Mouse (Mus musculus) liver, embryonic 11.5 days (tissue): ENCODE measurements around the gene Dab1. TPM values are rescaled to one million over a fixed set of nuclear protein-coding genes. Genes with fewer than 3 reads are reported as not detected.

Source experiments
- ATAC-seq: fragments of 200-750 bp; cut with Nextera tagmentation; replicated peaks from 2 replicates; pipeline ENCODE4 v1.8.0; 2017; ENCODE audit warnings: moderate number of reproducible peaks, mild to moderate bottlenecking, moderate TSS enrichment, moderate library complexity; ENCODE audit not compliant: low FRiP score
- DNase-seq: peaks from one replicate; pipeline ENCODE4 v3.0.0-alpha.2; 2017; ENCODE audit warnings: low spot score
- H3K27ac ChIP-seq: fragments of 300-500 bp; sonication (generic); 2 replicates; pipeline ENCODE4 v1.5.1; 2014; ENCODE audit warnings: mild to moderate bottlenecking, low read depth, low read length, control low read depth
- H3K27me3 ChIP-seq: fragments of 300-500 bp; sonication (generic); replicated peaks from 2 replicates; pipeline ENCODE4 v1.6.1; 2014; ENCODE audit warnings: low read length, mixed read lengths; ENCODE audit not compliant: control insufficient read depth, insufficient read depth
- H3K36me3 ChIP-seq: fragments of 300-500 bp; sonication (generic); 2 replicates; pipeline ENCODE4 v1.6.1; 2014; ENCODE audit warnings: mild to moderate bottlenecking, low read length, moderate library complexity, mixed read lengths; ENCODE audit not compliant: control insufficient read depth, insufficient read depth
- H3K4me1 ChIP-seq: fragments of 300-500 bp; sonication (generic); replicated peaks from 2 replicates; pipeline ENCODE4 v1.6.1; 2014; ENCODE audit warnings: low read length, mixed read lengths; ENCODE audit not compliant: control insufficient read depth, insufficient read depth
- H3K4me2 ChIP-seq: fragments of 300-500 bp; sonication (generic); 2 replicates; pipeline ENCODE4 v1.6.1; 2014; ENCODE audit warnings: mild to moderate bottlenecking, control low read depth, moderate library complexity
- H3K4me3 ChIP-seq: fragments of 300-500 bp; sonication (generic); 2 replicates; pipeline ENCODE4 v1.5.1; 2014; ENCODE audit warnings: low read depth, low read length, control low read depth
- H3K9ac ChIP-seq: fragments of 300-500 bp; sonication (generic); 2 replicates; pipeline ENCODE4 v1.6.1; 2014; ENCODE audit warnings: low read depth, low read length, control low read depth
- H3K9me3 ChIP-seq: fragments of 300-500 bp; sonication (generic); 2 replicates; pipeline ENCODE4 v1.6.1; 2016; ENCODE audit warnings: low read length, inconsistent platforms, mixed read lengths; ENCODE audit not compliant: control insufficient read depth
- WGBS: fragments of 180-500 bp; shearing (Covaris S2); extraction: QIAGEN DNeasy Blood & Tissue Kit; methylation state at CpG from one replicate; pipeline ENCODE4 v1.1.7; 2014; 5-methylcytosine and 5-hydroxymethylcytosine counted together
- polyA plus RNA-seq: library from polyadenylated mRNA; unstranded; fragments of >200 nt; fragmentation: Nextera tagmentation; extraction: Ambion mirVana; gene quantifications from 2 replicates; pipeline ENCODE4 v1.2.1, GENCODE M21; 2014

The Dab1 gene
- polyA plus RNA-seq, 1 experiment from 2014 or later = 1.8 TPM

DNA sequence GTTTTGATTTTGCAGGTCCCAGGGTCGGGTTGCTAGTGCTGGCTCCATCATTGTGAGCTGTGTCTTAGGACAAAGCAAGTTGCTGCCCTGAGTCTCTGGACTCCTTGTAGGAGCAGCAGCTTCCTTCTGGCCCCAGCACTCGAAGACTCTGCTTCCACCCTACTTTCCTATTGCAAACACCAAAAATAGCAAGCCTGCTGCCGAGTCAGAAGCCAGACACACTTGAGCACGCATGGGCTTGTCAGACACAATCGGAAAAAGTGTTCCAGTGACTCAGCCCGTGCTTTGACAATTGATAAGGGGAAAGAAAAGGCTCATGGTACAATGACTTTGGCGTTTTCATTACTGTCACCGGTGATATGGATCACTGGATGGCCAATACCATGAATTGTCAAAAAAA, 1110.0 kb downstream of the Dab1 start:
- no peak overlapping the region for H3K4me3 ChIP-seq
- no peak overlapping the region for H3K4me2 ChIP-seq
- no peak for DNase-seq
- WGBS = 63% methylated on average over 8 of the region's 8 CpGs
- no peak overlapping the region for H3K9ac ChIP-seq
- ATAC-seq = no peak
- H3K27me3 ChIP-seq = no peaks in the 10 kb centered on the region
- no peaks in the 10 kb centered on the region for H3K36me3 ChIP-seq
- H3K27ac ChIP-seq = no peak overlapping the region
- no peaks in the 10 kb centered on the region for H3K4me1 ChIP-seq
- H3K9me3 ChIP-seq = no peaks in the 10 kb centered on the region

DNA sequence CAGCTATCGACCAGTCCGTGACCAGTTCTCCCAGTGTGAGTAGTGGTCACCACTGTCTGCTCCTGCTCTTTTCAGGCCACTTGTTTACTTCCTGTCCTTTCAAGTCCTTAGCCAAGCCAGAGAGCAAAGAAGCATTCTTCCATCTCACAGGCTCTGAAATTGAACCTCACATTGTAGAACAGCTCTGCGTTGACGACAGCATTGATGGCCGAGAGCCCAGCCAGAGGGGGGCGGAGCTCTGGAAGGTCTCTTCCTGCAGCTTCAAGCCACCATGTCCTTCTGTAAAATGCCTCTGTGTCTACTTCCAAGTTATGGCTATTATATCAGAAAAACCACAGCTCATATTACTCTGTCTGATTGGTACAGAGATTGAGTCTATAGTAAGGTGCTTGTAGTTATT, 1127.3 kb downstream of the Dab1 start:
- ATAC-seq = no peak
- Histone ChIP-seq H3K4me2 (no peak overlapping the region), H3K4me1 (no peaks in the 10 kb centered on the region), H3K36me3 (no peaks in the 10 kb centered on the region), H3K27ac (no peak overlapping the region), H3K9ac (no peak overlapping the region), H3K9me3 (no peaks in the 10 kb centered on the region), H3K27me3 (no peaks in the 10 kb centered on the region), H3K4me3 (no peak overlapping the region)
- WGBS = 55% methylated on average over 6 of the region's 6 CpGs
- DNase-seq = no peak

DNA sequence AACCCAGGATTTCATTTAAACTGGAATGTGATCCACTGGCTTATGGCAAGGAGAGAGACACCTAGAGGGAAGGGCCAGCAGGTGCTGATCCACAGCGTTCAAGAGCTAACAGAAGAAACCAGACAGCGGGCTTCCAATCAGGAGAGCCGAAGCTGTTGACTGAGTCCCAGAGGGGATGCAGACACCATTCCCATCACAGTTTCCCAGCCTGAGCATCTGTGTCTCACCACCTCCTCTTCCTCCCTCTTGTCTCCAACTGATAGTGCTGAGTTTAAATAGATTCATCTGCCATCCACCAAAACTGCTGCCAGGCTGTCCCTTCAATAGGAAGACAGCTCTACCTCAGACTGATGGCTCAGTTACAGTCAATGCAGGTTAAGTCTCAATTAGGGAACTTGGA, 1134.9 kb downstream of the Dab1 start:
- ATAC-seq = no peak
- 67% methylated on average over 3 of the region's 3 CpGs for WGBS

DNA sequence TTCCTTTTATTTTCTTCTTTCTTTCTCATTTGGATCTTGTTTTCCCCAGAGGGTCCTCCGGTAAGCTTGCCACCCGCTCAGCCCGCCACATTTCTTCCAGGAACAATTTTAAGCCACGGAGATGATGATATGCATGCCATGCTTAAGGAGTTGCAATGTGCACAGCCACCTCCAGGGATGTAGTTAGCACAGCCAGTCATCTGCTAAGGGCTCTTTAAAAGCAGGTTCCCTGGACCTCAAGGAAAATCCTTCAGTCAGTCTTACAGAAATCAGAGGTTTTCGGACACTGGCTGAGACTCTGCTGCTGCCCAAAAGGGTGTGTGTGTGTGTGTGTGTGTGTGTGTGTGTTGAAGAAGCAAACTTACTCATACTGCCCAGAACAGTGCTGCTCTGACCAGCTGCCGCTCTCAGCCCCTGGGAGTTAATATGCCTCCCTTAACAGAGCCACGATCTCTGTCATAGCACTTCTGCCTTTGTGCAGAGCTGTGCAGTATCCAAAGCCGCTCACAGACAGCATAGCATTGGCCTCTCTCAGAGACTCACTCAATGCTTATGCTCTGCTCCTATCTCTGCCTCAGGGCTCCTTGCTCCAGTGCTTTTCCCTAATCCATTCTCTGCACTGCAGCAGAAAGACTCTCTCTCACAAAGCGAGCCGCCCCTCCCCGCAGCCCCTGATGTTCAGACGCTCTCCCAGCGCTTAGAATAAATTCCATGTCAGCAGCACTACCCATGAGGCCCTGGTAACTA, 1141.9 kb downstream of the Dab1 start:
- WGBS = 77% methylated on average over 13 of the region's 13 CpGs
- H3K9me3 ChIP-seq = no peaks in the 10 kb centered on the region
- H3K9ac ChIP-seq = no peak overlapping the region
- no peak overlapping the region for H3K4me3 ChIP-seq
- ATAC-seq (no peak), DNase-seq (no peak)
- H3K4me1 ChIP-seq = no peaks in the 10 kb centered on the region
- no peaks in the 10 kb centered on the region for H3K36me3 ChIP-seq
- no peaks in the 10 kb centered on the region for H3K27me3 ChIP-seq
- H3K4me2 ChIP-seq = no peak overlapping the region
- no peak overlapping the region for H3K27ac ChIP-seq

More for the DNA sequence above, 1134.9 kb downstream of the Dab1 start:
- Histone ChIP-seq H3K27me3 (no peaks in the 10 kb centered on the region), H3K9ac (no peak overlapping the region), H3K27ac (no peak overlapping the region), H3K4me3 (no peak overlapping the region), H3K4me2 (no peak overlapping the region), H3K4me1 (no peaks in the 10 kb centered on the region), H3K9me3 (no peaks in the 10 kb centered on the region), H3K36me3 (no peaks in the 10 kb centered on the region)
- no peak for DNase-seq

DNA sequence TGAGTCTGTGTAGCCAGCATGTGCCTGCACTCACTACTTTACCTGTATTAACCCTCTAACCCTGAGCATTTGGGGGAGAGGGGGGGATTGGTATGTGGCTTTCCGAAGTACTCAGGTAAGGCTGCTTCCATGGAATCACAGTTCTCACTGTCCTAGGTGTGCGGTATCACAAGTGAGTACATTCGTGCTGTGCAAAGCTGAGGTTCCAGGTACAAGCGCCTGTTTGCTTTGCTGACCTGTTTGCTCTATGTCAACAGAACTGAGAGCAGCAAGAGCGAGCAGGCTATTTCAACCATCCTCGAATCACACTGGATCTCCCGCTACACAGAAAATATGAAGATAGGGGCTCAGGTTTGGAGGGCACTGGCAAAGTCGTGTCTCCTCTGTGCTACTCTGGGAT, 1146.9 kb downstream of the Dab1 start, which contains the start of gene C8b:
C8b (plus strand) TSS at position 253 of the 400 bp plus-strand sequence.
- H3K27ac ChIP-seq = no peak within 1 kb of the TSS
- no peaks in the 10 kb centered on the region for H3K9me3 ChIP-seq
- DNase-seq (no peak), ATAC-seq (no peak)
- H3K4me1 ChIP-seq = no peaks in the 10 kb centered on the region
- no peak within 1 kb of the TSS for H3K9ac ChIP-seq
- H3K4me3 ChIP-seq = no peak within 1 kb of the TSS
- no peak within 1 kb of the TSS for H3K4me2 ChIP-seq
- WGBS = 74% methylated on average over 8 of the region's 8 CpGs
- no peaks in the 10 kb centered on the region for H3K27me3 ChIP-seq
- H3K36me3 ChIP-seq = no peaks in the 10 kb centered on the region

DNA sequence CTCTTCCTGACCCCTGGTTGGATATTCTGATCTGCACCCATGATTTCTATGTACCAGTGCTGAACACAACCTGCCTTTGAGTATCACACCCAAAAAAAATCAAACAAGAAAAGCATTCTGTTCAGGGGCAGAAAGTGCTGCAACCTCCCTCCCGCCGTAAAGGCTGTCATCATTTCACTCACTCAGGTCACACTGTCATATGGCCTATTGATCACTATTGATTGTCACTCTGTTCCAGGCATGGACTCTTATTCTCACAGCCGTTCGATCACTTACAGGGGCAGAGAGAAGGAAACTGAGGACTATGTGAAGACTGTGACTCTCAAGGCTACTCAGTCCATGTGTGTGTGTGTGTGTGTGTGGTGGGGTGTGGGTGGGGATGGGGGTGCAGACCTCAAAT, 1149.0 kb downstream of the Dab1 start:
- Histone ChIP-seq H3K4me2 (no peak overlapping the region), H3K27me3 (no peaks in the 10 kb centered on the region), H3K36me3 (no peaks in the 10 kb centered on the region), H3K4me3 (no peak overlapping the region), H3K4me1 (no peaks in the 10 kb centered on the region), H3K27ac (no peak overlapping the region), H3K9ac (no peak overlapping the region), H3K9me3 (no peaks in the 10 kb centered on the region)
- WGBS = 68% methylated on average over 4 of the region's 4 CpGs
- ATAC-seq (no peak), DNase-seq (no peak)

DNA sequence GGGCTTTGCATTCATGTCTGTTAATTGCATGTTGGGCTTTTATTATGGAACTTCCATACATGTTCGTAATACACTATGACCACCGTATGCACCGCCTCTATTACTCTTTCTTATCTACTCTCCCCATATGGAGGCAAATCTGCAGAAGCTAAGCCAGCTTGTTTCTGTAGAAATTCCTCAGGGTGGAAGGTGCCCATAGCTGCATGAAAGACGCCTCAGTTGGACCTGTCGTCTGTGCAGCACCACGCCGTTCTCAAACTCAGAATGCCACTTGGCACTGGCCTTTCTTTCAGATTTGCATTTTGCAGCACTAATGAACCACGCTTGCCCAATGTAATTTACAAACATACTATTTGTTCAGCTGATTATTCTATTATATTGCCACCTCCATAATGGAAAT, 1150.4 kb downstream of the Dab1 start:
- no peak for ATAC-seq
- H3K4me2 ChIP-seq = no peak overlapping the region
- WGBS = 79% methylated on average over 8 of the region's 8 CpGs
- no peaks in the 10 kb centered on the region for H3K9me3 ChIP-seq
- H3K9ac ChIP-seq = no peak overlapping the region
- H3K27ac ChIP-seq = no peak overlapping the region
- H3K36me3 ChIP-seq = no peaks in the 10 kb centered on the region
- no peak for DNase-seq
- H3K4me1 ChIP-seq = no peaks in the 10 kb centered on the region
- no peaks in the 10 kb centered on the region for H3K27me3 ChIP-seq
- no peak overlapping the region for H3K4me3 ChIP-seq

DNA sequence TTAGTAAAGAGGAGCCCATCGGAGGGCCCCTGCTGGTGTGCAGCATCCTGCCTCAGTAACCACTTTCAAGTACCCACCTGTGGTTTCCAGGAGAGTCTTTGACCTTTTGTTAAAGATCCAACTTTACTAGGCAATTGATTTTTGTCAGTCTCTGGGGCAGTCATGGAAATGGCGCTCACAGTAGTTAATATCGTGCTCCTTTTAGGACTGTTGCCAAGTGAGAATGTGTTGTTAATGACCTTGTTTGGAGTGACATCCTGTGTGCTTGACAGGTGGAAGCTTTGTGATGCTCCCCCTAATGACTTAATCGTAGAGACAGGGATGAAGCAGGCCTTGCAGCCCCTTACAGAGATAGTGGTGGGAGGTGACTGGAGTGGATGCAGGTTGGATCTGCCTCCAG, 1151.2 kb downstream of the Dab1 start:
- Histone ChIP-seq H3K4me2 (no peak overlapping the region), H3K4me1 (no peaks in the 10 kb centered on the region), H3K27me3 (no peaks in the 10 kb centered on the region), H3K36me3 (no peaks in the 10 kb centered on the region), H3K9me3 (no peaks in the 10 kb centered on the region), H3K4me3 (no peak overlapping the region), H3K9ac (no peak overlapping the region), H3K27ac (no peak overlapping the region)
- no peak for DNase-seq
- WGBS = 67% methylated on average over 4 of the region's 4 CpGs
- no peak for ATAC-seq

DNA sequence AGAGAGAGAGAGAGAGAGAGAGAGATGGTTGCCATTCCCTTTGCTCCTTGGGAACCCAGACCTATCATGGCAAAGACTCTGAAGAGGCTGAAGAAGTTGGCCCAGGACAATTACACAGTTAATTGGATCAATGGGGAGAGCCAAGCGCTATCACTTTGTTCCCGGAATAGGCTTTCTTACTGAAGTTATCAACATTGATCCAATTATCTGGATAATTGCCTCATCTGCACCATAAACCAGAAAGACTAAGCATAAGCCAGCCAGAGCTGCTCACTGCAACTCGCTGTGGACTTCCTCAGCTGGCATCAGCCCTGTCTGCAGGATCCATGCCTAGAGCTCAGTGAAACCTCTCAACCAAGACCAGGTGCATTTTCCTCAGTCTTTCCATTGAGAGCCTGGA, 1156.4 kb downstream of the Dab1 start:
- H3K36me3 ChIP-seq = no peaks in the 10 kb centered on the region
- H3K4me3 ChIP-seq = no peak overlapping the region
- DNase-seq (no peak), ATAC-seq (no peak)
- H3K4me1 ChIP-seq = no peaks in the 10 kb centered on the region
- no peak overlapping the region for H3K27ac ChIP-seq
- H3K9ac ChIP-seq = no peak overlapping the region
- no peak overlapping the region for H3K4me2 ChIP-seq
- 61% methylated on average over 3 of the region's 3 CpGs for WGBS
- H3K9me3 ChIP-seq = no peaks in the 10 kb centered on the region
- no peaks in the 10 kb centered on the region for H3K27me3 ChIP-seq
